Mouse (Mus musculus): ENCODE data around the gene Mrtfb.

The Mrtfb gene

GRCm38 (mm10) chr16:13387306-13387705 is 131.0 kb downstream of the Mrtfb start:
- no peak for TF ChIP-seq GATA4 (IDR thresholded peaks at IDR 0.05; ENCODE audit: insufficient replicate concordance, low read length)

- no peak for TF ChIP-seq GATA4 (IDR thresholded peaks at IDR 0.05; ENCODE audit: insufficient replicate concordance, low read length)
Observed at GRCm38 (mm10) chr16:13400375-13400774, 144.1 kb downstream of the Mrtfb start.

- TF ChIP-seq GATA4 (IDR thresholded peaks at IDR 0.05; ENCODE audit: insufficient replicate concordance, low read length) = no peak
Observed at GRCm38 (mm10) chr16:13401591-13401990, 145.3 kb downstream of the Mrtfb start.

GRCm38 (mm10) chr16:13404656-13405055 is 148.4 kb downstream of the Mrtfb start:
- no peak for TF ChIP-seq GATA4 (IDR thresholded peaks at IDR 0.05; ENCODE audit: insufficient replicate concordance, low read length)

- TF ChIP-seq GATA4 (IDR thresholded peaks at IDR 0.05; ENCODE audit: insufficient replicate concordance, low read length) = no peak
Observed at GRCm38 (mm10) chr16:13405403-13405802, 149.1 kb downstream of the Mrtfb start.

- no peak for TF ChIP-seq GATA4 (IDR thresholded peaks at IDR 0.05; ENCODE audit: insufficient replicate concordance, low read length)
Observed at GRCm38 (mm10) chr16:13409530-13410163, 153.4 kb downstream of the Mrtfb start.

- TF ChIP-seq GATA4 (IDR thresholded peaks at IDR 0.05; ENCODE audit: insufficient replicate concordance, low read length) = no peak
Observed at GRCm38 (mm10) chr16:13410760-13411159, 154.5 kb downstream of the Mrtfb start.

- no peak for TF ChIP-seq GATA4 (IDR thresholded peaks at IDR 0.05; ENCODE audit: insufficient replicate concordance, low read length)
Observed at GRCm38 (mm10) chr16:13411531-13411930, 155.2 kb downstream of the Mrtfb start.

GRCm38 (mm10) chr16:13414566-13414965 is 158.3 kb downstream of the Mrtfb start:
- no peak for TF ChIP-seq GATA4 (IDR thresholded peaks at IDR 0.05; ENCODE audit: insufficient replicate concordance, low read length)

GRCm38 (mm10) chr16:13414972-13415371 is 158.7 kb downstream of the Mrtfb start:
- no peak for TF ChIP-seq GATA4 (IDR thresholded peaks at IDR 0.05; ENCODE audit: insufficient replicate concordance, low read length)

- no peak for TF ChIP-seq GATA4 (IDR thresholded peaks at IDR 0.05; ENCODE audit: insufficient replicate concordance, low read length)
Observed at GRCm38 (mm10) chr16:13415465-13415864, 159.2 kb downstream of the Mrtfb start.

- TF ChIP-seq GATA4 (IDR thresholded peaks at IDR 0.05; ENCODE audit: insufficient replicate concordance, low read length) = no peak
Observed at GRCm38 (mm10) chr16:13416465-13416864, 160.2 kb downstream of the Mrtfb start.

- no peak for TF ChIP-seq GATA4 (IDR thresholded peaks at IDR 0.05; ENCODE audit: insufficient replicate concordance, low read length)
Observed at GRCm38 (mm10) chr16:13417904-13418303, 161.6 kb downstream of the Mrtfb start.

GRCm38 (mm10) chr16:13419752-13420151 is 163.5 kb downstream of the Mrtfb start:
- TF ChIP-seq GATA4 (IDR thresholded peaks at IDR 0.05; ENCODE audit: insufficient replicate concordance, low read length) = no peak

- no peak for TF ChIP-seq GATA4 (IDR thresholded peaks at IDR 0.05; ENCODE audit: insufficient replicate concordance, low read length)
Observed at GRCm38 (mm10) chr16:13422522-13422921, 166.2 kb downstream of the Mrtfb start.

GRCm38 (mm10) chr16:13423587-13424355 is 167.5 kb downstream of the Mrtfb start:
- TF ChIP-seq GATA4 (IDR thresholded peaks at IDR 0.05; ENCODE audit: insufficient replicate concordance, low read length) = no peak

All from liver, adult (tissue).